Mouse (Mus musculus) activated CD4-positive, CD25-positive, alpha-beta regulatory T cell, adult 4 months (primary cell): Measurements from ENCODE around the gene Kcng4. TPM values are rescaled to one million over a fixed set of nuclear protein-coding genes. Genes with fewer than 3 reads are reported as not detected.
A peak's percentile ranks its signal among the peaks of the same experiment; 100 is the strongest.

Experiments
- ATAC-seq: one replicate; pipeline ENCODE4 v1.8.0; 2017
- polyA plus RNA-seq, 2 experiments: library from polyadenylated mRNA; unstranded; fragments of 100-300 nt; shearing (Covaris generic); gene quantifications; one replicate each; pipeline ENCODE4 v1.2.1; 2017

The Kcng4 gene
- polyA plus RNA-seq: not detected

DNA sequence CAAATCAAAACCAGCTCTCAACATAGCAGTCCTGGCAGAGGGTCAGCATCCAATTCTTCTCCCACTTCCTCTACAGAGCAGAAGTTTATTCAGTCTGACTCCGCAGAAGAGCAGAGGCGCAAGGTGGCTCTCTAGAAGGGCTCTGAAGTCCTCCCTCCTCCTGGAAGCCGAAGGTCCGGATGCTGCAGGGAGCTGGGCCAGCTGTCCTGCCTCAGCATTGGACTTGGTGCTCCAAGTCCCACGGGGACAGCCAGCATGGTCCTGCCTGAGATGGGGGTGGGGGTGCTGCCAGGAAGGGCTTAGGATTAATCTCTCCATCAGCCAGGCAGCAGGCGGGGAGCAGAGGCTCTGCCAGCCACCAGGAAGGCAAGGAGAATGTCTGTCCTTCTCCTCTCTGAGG lies at the start of gene Kcng4:
Kcng4 (minus strand) TSS at position 303 of the 400 bp plus-strand sequence.
- no peak for ATAC-seq

DNA sequence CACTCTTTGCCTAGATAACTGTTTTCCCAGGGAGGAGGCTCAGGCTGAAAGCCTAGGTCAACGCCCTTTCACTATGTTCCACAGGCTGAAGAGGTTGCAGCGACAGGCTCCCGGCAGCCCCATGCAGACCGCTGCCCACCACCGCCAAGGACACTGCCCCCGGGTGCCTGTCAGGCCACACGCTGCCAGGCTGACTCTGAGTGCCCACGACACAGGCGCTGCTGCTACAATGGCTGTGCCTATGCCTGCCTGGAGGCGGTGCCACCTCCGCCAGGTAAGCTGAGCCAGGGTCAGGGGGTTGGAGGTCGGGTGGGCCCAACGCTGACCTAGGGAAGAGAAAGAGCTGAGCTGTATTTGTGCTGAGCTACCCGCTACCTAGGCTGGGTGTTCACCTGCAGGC lies 43.7 kb upstream of the Kcng4 start:
- no peak for ATAC-seq

DNA sequence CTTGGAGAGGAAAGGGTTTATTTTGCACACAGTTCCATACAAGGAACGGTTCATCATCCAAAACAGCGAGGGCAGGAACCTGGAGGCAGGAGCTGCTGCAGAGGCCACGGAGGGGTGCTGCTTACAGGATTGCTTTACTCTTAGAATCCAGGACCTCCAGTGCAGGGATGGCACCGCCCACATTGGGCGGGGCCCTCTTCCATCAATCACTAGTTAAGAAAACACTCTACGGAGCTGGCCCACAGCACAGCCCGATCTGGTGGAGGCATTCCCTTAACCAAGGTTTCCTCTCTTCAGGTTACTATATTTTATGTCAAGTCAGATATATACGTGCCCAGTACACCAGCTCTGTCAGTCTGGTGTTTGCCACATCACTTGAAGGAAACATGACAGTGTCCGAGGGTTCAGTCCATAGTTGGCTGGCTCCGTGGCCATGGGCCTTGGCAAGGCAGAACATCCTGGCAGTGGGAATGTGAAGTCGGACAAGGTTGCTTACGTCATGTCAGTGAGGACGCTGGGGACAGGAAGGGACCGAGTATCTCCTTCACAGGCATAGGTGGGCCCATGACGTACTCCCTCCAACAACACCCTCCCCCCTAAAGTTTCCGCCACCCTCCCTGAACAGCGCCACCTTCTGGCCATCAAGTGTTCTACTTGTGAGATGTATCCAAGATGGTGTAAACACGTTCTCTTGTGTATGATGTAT lies 42.8 kb upstream of the Kcng4 start:
- ATAC-seq: no peak

DNA sequence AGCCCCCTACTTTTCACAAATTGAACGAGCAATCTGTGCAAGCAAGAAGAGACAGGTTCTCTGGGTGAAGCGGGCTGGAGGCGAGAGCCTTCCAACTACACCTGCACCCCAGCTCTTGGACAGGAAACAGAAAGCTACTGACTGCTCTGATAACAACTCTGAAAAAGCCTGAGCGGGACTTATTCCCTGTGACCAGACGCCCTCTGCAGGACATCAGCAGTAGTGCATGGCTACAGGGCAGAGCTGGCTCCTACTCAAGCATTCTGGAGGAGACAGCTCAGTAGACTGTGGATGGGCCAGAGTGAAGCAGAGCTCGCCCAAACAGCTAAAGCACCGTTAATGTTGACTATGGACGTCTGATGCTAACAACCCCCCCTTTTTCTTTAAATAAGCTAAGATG lies 40.9 kb upstream of the Kcng4 start:
- ATAC-seq: peak; percentile 88

DNA sequence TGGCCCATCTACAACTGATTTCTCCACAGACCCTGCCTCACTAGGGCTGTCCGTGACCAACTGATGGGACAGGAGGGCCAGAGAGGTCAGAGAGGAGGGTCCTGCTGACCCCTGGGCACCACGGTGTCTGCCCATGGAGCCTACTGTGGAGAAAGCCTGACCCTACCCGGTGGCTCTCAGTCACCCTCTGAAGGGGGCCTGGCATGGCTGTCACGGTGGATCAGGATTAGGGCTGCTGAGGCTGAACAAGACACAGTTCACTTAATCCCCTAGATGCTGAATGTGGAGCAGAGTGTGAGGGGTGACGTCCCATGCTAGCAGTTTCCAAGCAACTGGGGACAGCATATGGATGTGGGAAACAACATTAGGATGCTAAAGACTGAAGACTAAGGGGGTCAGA lies 40.0 kb upstream of the Kcng4 start:
- ATAC-seq: no peak

DNA sequence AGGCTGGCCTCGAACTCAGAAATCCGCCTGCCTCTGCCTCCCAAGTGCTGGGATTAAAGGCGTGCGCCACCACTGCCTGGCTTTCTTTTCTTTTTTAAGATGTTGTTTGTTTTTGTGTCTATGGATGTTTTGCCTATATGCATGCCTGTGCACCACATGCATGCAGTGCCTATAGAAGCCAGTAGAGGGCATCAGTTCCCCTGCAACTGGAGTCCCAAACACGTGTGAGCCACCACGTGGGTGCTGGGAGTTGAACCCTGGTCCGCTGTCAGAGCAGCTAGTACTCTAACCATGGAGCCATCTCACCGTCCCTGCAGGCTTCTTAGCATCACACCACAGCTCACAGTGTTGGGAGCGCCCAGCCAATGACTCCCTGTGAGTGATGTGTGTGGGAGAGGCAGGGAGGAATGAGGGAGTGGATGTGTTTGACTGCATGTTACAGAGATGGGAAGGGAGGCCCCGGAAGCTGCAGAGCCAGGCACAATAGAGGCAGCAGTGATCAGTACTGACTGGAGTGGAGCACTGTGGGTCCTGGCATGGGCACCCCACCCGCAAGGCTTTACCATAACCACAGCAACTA lies 38.6 kb upstream of the Kcng4 start:
- ATAC-seq: no peak

DNA sequence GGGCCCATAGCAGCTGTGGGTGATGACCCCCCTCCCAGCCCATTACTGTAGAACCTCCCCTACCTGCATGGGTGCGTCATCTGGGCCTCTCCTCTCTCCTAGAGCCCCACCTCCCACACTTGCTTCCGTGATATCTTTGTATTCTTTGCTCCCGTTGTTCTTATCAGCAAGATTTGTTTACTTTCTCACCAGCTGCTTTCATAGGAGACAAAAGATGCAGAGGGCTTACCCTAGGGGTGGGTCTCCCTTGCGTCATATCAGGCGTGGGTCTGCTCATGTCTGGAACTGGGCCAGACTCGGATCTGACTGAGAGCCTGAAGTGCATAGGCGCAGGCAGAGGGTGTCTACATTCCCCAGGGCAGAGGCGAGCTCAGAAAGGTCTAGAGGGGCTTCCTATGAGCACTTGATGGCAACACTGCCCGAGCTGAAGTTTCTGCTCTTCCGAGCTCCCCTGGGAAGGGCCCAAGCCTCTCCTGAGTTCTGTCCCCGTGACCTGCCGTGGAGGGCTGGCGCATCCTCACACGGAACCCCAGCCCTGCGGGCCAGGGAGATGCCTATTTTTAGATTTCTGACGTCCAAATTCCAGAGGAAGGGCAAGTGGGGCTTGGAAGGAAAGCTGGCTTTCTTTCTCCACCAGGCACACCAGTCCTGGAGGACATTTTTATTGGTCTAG lies 35.1 kb upstream of the Kcng4 start:
- no peak for ATAC-seq

DNA sequence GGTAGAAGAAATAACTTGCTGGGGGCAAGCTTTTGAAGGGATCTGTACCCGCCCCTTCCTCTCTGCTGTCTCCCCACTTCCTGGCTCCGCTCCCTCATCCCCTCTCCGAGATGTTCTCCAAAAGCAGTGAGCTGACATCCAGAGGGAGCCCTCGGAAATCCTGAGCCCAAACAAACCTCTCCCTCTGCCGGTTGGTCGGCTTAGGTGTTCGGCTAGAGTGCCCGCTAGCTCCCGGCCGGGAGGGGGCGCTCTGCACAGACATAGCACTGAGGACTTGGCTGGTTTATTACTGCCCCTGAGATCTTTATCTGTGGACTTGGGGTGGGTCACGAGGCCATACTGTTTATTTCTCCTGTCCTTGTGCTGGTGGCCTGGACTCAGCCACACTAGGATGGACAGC lies 33.8 kb upstream of the Kcng4 start:
- no peak for ATAC-seq

DNA sequence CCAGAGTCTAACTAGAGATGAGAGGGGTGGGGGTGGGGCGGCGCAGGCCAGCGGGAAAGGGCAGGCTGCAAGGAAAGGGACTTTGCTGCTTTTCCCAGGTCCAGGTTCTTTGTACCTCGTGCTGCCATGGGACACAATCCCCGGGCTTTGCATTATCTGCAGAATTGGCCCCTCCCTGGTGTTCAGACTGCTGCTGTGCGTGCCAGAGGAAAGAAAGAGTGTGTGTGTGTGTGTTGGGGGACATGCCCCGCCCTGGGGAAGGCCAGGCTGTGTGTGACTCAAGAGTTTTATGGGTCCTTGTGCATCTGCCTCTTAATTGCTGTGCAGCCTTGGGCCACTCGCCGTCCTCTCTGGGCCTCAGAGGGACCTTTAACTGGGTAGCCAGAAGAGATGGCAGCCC lies 33.0 kb upstream of the Kcng4 start:
- ATAC-seq: no peak

DNA sequence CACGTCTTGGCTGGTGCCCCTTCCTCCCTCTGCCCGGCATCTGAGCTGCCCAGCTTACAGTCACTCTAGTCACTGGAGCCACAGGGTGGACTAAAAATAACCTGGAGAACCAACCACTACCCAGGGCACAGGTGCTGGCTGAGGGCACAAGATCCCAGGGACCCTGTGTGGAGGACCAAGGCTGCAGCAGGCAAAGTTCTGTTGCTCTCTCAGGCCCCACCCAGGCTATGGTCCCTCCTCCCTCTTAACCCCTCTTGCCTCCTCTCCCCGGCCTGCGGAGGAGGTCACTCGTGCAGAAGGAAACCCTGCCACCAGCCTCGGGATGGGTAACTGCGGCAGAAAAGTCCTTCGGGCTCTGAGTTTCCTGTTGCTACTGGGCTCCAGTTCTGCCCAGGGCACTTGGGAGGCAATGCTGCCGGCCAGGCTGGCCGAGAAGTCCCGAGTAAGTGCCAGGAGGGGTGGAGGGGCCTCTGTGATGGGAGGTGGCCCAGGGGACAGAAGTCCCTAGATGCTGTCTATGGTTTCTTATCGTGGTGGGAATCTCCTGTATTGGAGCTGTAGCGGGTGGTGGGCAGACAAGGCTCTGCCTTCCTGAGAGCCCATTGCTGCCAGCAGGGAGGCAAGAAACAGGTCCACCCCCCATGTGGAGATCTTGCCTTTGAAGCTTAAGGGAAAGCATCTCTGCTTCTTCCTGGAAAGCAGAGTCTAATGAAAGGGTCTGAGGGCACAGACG lies 30.9 kb upstream of the Kcng4 start, which contains the start of gene Wfdc1:
Wfdc1 (plus strand) TSS at position 147 of the 733 bp plus-strand sequence.
- no peak for ATAC-seq

DNA sequence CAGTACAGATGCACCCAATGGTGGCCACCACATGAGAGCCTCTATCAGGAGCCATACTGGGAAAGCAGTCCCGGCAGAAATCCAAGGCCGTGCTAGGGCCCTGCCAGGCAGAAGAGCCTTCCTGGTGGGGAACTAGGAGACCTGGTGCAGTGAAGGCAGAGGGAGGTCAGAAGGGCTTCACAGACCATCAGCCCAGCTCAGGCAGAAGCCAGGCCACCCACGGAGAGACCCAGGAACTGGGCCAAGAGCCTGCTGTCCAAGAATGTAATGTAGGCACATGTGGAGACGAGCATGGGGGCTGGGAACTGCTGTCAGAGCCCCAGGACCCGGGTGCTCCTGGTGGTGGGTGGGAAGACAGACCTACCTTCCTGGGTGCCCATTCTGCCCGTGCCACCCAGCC lies 29.8 kb upstream of the Kcng4 start:
- no peak for ATAC-seq

DNA sequence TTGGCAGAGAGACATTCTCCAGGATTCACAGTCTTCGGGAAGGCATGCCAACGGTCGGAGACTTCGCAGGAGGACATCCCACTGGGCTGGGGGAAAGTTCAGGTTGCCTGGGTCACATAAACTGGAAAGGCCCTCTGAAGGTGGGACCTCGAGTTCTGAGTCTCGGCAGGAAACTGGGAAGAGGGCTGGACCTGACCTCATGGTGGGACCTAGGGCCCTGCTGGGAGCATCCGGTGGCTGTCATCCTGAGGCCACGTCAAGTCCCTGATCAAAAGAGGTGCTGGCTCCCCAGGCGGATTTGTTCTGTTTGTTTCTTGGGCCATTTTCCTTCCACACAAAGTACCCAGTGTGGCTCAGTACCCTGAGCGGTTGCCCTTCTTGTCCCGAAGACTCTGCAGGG lies 28.0 kb upstream of the Kcng4 start:
- no peak for ATAC-seq

DNA sequence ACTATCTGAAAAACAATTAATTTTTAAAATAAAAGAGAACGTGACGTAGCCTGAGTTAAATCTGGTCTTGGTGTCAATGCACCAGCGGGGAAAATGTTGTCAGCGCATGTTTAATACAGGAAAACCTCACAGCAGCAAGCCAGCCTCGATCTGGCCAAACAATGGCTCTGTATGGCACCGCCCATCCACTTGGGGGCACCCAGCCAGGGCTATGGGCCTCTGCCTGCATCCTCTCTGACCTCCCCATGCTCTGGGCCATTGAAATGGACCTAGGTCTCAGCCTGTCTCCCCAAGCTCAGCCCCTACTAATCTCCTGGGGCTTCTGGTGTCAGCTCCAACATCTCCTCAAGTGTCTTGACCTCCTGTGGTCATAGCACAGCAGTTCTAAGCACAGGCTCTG lies 26.4 kb upstream of the Kcng4 start:
- no peak for ATAC-seq

DNA sequence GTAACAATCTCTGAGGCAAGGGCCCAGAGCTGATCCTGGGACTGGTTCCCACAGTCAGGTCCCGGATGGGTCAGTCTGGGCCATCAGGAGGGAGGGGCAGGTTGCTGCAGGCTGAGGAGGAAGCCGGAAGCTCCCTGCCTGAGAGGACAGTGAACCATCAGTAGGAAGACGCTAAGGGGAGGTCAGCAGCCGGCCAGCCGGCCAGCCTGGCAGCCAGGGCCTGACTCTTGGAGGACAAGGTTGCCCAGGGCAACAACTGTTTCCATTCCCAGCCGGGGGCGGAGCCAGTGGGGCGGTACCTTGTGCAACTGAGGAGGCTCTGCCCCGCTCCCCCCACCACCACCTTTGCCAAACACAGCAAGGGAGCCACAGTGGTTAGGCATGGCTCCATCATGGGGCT lies 25.6 kb upstream of the Kcng4 start:
- ATAC-seq: no peak

DNA sequence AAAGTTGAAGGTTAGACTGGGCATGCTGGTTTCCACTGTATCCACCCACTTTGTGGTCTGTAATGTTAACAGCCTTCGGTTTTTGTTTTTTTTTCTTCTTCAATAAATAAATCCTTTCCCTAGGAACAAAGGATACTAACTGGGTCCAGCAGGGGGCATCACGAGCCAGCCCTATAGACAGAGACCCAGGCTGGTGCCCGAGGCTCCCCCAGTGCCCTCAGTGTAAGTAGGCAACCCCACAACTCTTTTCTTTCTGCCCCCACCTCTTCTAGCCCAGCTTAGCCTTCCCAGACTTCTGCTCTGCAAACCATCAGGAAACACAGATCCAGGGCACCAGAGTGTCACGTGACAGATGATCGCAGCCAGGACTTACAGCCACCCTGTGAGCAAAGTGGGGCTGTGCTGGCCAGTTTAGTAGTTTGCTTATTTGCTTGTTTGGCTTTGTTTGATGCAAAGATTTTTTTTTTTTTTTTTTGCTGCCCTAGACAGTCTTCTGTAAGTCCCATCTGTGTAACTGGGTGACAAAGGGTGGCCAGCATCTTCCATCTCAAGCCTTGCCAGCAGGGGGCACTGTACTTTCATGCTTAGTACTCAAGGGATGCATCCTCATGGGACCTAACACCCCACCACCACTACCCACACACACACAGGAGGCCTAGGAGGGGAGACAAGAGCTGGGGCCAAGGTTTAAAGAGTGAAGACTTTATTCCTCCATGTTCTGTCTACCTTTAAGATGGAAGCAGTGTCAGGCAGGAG lies 21.4 kb upstream of the Kcng4 start:
- no peak for ATAC-seq

DNA sequence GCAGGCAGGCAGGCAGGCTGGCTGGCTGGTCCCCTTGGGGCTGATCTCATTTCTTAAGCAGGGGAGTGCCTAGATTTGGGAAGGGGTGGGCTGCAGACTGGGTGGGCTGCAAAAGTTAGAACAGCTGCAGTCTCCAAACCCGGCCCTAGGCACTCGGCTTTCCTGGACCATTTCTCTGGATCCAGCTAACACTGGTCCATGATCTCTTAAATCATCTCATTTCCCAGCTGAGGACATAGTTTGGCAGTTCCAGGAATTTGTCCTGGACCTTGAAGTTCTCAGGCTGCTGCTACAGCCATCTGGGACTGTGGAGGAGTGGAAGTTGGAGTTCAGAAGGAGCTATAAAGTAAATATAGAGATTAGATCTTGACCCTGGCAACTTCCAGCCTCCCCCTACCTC lies 15.8 kb upstream of the Kcng4 start:
- ATAC-seq: no peak

DNA sequence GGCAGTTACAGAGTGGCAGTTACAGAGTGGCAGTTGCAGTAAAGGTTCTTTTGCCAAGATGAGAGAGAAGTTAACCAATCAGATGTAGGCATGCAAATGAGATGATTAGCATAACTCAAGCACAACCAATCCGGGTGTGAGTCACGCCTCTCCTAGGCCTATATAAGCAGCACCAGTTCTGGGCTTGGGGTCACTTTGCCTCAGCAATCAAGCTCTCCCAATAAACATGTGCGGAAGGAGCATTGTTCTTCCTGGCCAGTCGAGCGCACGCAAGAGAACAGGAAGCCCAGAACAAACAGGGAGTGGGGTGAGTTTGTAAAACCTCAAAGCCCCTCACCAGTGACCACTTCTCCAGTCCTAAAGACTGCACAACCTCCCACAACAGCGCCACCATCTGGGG lies 11.4 kb upstream of the Kcng4 start:
- ATAC-seq: no peak

DNA sequence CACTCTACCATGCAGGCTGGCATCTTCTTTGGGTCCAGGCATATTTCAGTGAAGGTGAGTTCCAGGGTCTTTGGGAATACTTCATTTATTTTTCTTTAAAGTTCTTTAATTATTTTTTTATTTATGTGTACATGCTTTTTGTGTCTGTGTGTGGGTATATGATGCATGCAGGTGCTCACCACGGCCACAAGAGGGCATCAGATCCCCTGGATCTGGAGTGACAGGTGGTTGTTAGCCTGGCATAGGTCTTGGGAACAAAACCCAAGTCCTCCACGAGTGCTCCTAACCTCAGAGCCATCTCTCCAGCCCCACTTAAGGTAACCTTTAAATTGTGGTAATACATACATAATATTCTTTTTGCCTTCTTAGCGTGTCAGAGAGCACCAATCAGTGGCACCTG lies 10.7 kb upstream of the Kcng4 start:
- ATAC-seq: no peak

DNA sequence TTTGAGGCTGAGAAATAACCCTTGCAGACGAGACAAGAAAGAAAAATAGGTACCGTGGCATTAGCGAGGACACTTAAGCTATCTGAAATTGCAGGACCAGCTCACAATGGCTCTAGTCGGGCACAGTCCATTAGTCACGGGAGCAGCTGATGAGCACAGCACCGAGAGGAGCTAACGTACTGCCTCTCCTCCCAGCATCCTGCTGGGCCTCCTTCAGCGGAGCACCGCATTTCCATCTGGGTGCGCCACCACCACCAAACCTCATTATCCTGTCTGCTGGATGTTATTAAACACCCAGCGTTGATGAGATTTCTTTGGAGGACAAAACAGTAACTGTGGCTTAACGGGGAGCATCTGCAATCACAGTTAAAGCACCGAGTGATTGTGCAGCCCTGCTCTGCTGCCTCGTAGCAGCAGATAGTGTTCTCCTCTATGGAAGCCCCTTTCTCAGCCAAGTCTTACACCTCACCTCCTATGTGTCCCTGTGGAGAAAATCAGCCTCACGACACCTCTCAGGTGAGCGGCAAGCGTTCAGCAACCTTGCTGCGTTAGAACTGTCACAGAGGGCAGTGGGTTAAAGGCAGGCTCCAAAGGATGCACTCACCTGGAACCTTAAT lies 9.6 kb upstream of the Kcng4 start:
- ATAC-seq: no peak

DNA sequence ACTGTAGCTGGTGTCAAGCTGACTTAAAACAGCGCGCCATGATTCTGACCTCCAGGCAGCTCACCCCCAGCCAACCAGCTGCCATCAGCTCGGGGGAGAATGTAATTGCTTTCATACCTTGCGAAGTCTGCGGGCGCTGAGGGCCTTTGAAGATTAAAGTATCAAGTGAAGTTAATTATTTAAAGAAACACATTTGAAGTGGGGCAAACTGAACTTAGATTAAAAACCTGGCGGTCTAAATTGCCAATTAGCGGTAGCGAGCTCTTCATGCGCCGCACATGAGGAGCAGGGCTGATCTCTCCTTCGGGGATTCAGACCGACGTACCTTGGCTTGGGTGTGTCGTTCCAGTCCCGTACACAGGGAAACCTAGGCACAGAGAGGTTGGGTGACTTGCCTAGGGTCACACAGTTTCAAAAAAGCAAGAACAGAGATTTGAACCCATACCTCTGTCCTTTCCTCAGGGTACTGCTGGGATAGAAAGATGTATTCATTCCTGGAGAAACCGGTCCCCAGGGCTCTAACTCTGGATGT lies 9.0 kb upstream of the Kcng4 start:
- no peak for ATAC-seq

DNA sequence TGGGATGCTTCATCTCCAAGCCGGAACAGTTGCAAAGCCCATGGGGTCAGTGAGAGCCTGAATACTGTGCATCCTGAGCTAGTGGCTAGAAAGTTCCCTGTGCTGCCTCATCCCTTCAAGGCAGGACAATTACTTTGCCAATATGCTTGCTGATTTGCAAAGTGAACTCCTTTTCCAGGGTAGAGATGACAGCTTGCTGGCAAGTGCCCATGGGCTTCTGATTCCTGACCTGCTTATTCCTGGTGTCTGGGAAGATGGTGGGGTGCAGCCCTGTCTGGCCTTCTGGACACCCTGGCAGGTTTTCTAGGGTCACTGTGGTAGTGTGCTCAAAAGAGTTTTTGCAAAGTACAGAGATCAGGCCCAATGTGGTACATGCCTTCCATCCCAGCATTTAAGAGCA lies 7.5 kb upstream of the Kcng4 start:
- ATAC-seq: no peak

DNA sequence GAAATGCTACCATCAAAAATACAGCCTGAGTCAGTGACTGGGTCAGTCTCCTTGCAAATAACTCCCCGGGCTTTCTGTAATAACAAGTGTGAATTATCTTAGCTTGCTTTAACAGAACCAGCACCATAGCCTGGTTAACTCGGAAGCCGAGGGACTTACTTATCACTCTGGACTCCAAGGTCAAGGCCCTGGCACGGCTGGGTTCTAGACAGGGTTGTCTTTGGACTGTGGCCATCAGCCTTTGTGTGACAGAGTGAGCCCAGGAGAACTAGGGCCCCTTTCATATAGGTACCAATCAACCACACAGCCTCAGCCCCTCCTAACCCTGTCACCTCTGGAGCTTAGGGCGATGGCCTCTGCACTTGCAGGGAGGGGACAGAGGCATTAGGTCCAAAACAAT lies 5.6 kb upstream of the Kcng4 start:
- no peak for ATAC-seq
